9 mouse cellular contexts compared by ENCODE assay signal in genomic region chr2:62048116-62048515, GRCm38 (mm10). TPM values are rescaled to one million over a fixed set of nuclear protein-coding genes. Genes with fewer than 3 reads are reported as not detected.
DNase-seq lines count a peak whose midpoint lies in the region; ATAC-seq lines count a peak whose summit lies in the region.
"Had no signal": no experiment of that assay in that cellular context is flagged by ENCODE, and none has a peak within 500 bp of the region (broad histone marks: within the 10 kb centered on the region; RNA-seq: fewer than 3 reads in every experiment).

No protein-coding gene starts in this region.

- DNase-seq in cerebellum, adult 11 months, result peak; percentile 13
- no peak for DNase-seq in cerebellum, adult 9-10 months
- no peak for DNase-seq in neural tube, embryonic 11.5 days (ENCODE audit: low spot score)
- DNase-seq in neural tube, embryonic 10.5 days (ENCODE audit: extremely low spot score, low spot score), result no peak
- no peak for DNase-seq in midbrain, embryonic 10.5 days (ENCODE audit: low spot score)
- no peak for DNase-seq in spleen, postnatal 4 days (ENCODE audit: low spot score in 2 of 2)
- DNase-seq in c-Kit-positive CD71-positive TER-119-positive erythroid progenitor cells, embryonic 14.5 days (ENCODE audit: low spot score), result no peak
- DNase-seq: lung, adult 18-20 months had no signal

- 18% methylated on average over 3 of the region's 3 CpGs for WGBS in neural tube, embryonic 11.5 days
- 14% methylated on average over 3 of the region's 3 CpGs for WGBS in midbrain, embryonic 10.5 days

- peak overlapping the region; percentile 29; the same call in 1 of the 2 replicates for H3K4me3 ChIP-seq in neural tube, embryonic 11.5 days (ENCODE audit: low read depth, low read length)
- H3K4me3 ChIP-seq in midbrain, embryonic 10.5 days, result peak overlapping the region; percentile 55

- no peaks in the 10 kb centered on the region for H3K27me3 ChIP-seq in neural tube, embryonic 11.5 days (ENCODE audit: control insufficient read depth, insufficient read depth, low read length)
- peaks cover 13% of the 10 kb centered on the region for H3K27me3 ChIP-seq in midbrain, embryonic 10.5 days (ENCODE audit: low read depth, poor library complexity, severe bottlenecking)

- no peak for ATAC-seq in neural tube, embryonic 11.5 days (ENCODE audit: insufficient read depth, low FRiP score, low TSS enrichment)
- ATAC-seq in granulocyte monocyte progenitor cell, adult 5-6 weeks (replicated peaks; ENCODE audit: poor library complexity, severe bottlenecking), result no peak

- peak overlapping the region; percentile 61 for H3K4me2 ChIP-seq in neural tube, embryonic 11.5 days (ENCODE audit: low read depth)

- H3K27ac ChIP-seq in neural tube, embryonic 11.5 days (ENCODE audit: low read depth, low read length), result no peak overlapping the region
- peak overlapping the region; percentile 75 for H3K27ac ChIP-seq in midbrain, embryonic 10.5 days (replicated peaks)

- peak overlapping the region; percentile 41; the same call in 1 of the 2 replicates for H3K9ac ChIP-seq in neural tube, embryonic 11.5 days (ENCODE audit: low read length)

- H3K36me3 ChIP-seq in neural tube, embryonic 11.5 days (ENCODE audit: control insufficient read depth, insufficient read depth, low read length), result no peaks in the 10 kb centered on the region
- no peaks in the 10 kb centered on the region for H3K36me3 ChIP-seq in midbrain, embryonic 10.5 days

- no peaks in the 10 kb centered on the region for H3K4me1 ChIP-seq in neural tube, embryonic 11.5 days (ENCODE audit: control insufficient read depth, insufficient read depth, low read length)
- H3K4me1 ChIP-seq in midbrain, embryonic 10.5 days, result peaks cover 19% of the 10 kb centered on the region

- H3K9me3 ChIP-seq in neural tube, embryonic 11.5 days (ENCODE audit: control insufficient read depth, low read length), result no peaks in the 10 kb centered on the region
- H3K9me3 ChIP-seq in midbrain, embryonic 10.5 days (replicated peaks), result no peaks in the 10 kb centered on the region

RNA-seq across cellular contexts. Expression of gene Slc4a10, which starts 1.9 kb away (rescaled TPM):
- 0.22 and 0.52 TPM in 2 replicates for polyA plus RNA-seq in neural tube, embryonic 11.5 days (2014; fragmentation: Nextera tagmentation; extraction: Ambion mirVana)
- 0.11 TPM in 1 of 2 replicates, not detected in the other for polyA plus RNA-seq in midbrain, embryonic 10.5 days (2016; fragmentation: Nextera tagmentation; extraction: Ambion mirVana)
- not detected in 2 replicates for total RNA-seq in granulocyte monocyte progenitor cell, adult 5-6 weeks (2014; fragmentation: Nextera tagmentation)
- not detected in 2 replicates for total RNA-seq in granulocyte monocyte progenitor cell, adult 5-6 weeks (2017)
